12 mouse cellular contexts compared by ENCODE assay signal in genomic region chr17:27329791-27330190, GRCm38 (mm10).
DNase-seq lines count a peak whose midpoint lies in the region; ATAC-seq lines count a peak whose summit lies in the region.
"Had no signal": no experiment of that assay in that cellular context is flagged by ENCODE, and none has a peak within 500 bp of the region (broad histone marks: within the 10 kb centered on the region; RNA-seq: fewer than 3 reads in every experiment).

No protein-coding gene starts in this region.

- H3K36me3 ChIP-seq in kidney, embryonic 16.5 days (ENCODE audit: insufficient read depth, low read length) = no peaks in the 10 kb centered on the region
- H3K36me3 ChIP-seq in liver, embryonic 11.5 days (ENCODE audit: control insufficient read depth, insufficient read depth, low read length) = no peaks in the 10 kb centered on the region
- H3K36me3 ChIP-seq: embryonic facial prominence, embryonic 12.5 days had no signal

- ATAC-seq in kidney, embryonic 16.5 days (ENCODE audit: low FRiP score, low TSS enrichment) = no peak
- ATAC-seq in liver, embryonic 11.5 days (replicated peaks; ENCODE audit: low FRiP score) = no peak

- no peak overlapping the region for H3K4me3 ChIP-seq in kidney, embryonic 16.5 days (ENCODE audit: low read length)
- no peak overlapping the region for H3K4me3 ChIP-seq in liver, embryonic 11.5 days (ENCODE audit: low read depth, low read length)
- H3K4me3 ChIP-seq: embryonic facial prominence, embryonic 12.5 days had no signal

- peaks cover 6% of the 10 kb centered on the region; the same call in 1 of the 2 replicates for H3K27me3 ChIP-seq in kidney, embryonic 16.5 days (ENCODE audit: insufficient read depth, low read length)
- H3K27me3 ChIP-seq in liver, embryonic 11.5 days (replicated peaks; ENCODE audit: control insufficient read depth, insufficient read depth, low read length) = peaks cover 4% of the 10 kb centered on the region; the same call in 1 of the 2 replicates

- H3K9me3 ChIP-seq in kidney, embryonic 16.5 days (ENCODE audit: low read length) = no peaks in the 10 kb centered on the region
- no peaks in the 10 kb centered on the region for H3K9me3 ChIP-seq in liver, embryonic 11.5 days (ENCODE audit: control insufficient read depth, low read length)
- H3K9me3 ChIP-seq: embryonic facial prominence, embryonic 12.5 days had no signal

- 58% methylated on average over 6 of the region's 6 CpGs for WGBS in kidney, embryonic 16.5 days
- 66% methylated on average over 6 of the region's 6 CpGs for WGBS in liver, embryonic 11.5 days

- no peak overlapping the region for H3K9ac ChIP-seq in kidney, embryonic 16.5 days (replicated peaks; ENCODE audit: low read length)
- H3K9ac ChIP-seq in liver, embryonic 11.5 days (ENCODE audit: low read depth, low read length) = no peak overlapping the region
- H3K9ac ChIP-seq: embryonic facial prominence, embryonic 12.5 days had no signal

- H3K4me1 ChIP-seq in kidney, embryonic 16.5 days (ENCODE audit: insufficient read depth, low read length) = peaks cover 2% of the 10 kb centered on the region; the same call in 1 of the 2 replicates
- H3K4me1 ChIP-seq in liver, embryonic 11.5 days (replicated peaks; ENCODE audit: control insufficient read depth, insufficient read depth, low read length) = peaks cover 15% of the 10 kb centered on the region
- H3K4me1 ChIP-seq: embryonic facial prominence, embryonic 12.5 days had no signal

- H3K27ac ChIP-seq in kidney, embryonic 16.5 days (ENCODE audit: low read length) = no peak overlapping the region
- no peak overlapping the region for H3K27ac ChIP-seq in liver, embryonic 11.5 days (ENCODE audit: low read depth, low read length)
- H3K27ac ChIP-seq: embryonic facial prominence, embryonic 12.5 days had no signal

- DNase-seq in cerebellum, postnatal 14 days = peak; percentile 75 to 88
- no peak for DNase-seq in cerebellum, adult 11-12 months
- DNase-seq in kidney, postnatal 10 days = peak; percentile 67
- peak; percentile 57 for DNase-seq in right cerebral cortex, postnatal 14 days
- no peak for DNase-seq in right cerebral cortex, adult 18-20 months
- peak; percentile 75 for DNase-seq in testis, postnatal 10 days (ENCODE audit: low spot score)
- no peak for DNase-seq in liver, embryonic 11.5 days (ENCODE audit: low spot score)
- DNase-seq: kidney, postnatal 14 days; lung, postnatal 36 days; thymus, adult 18-20 months had no signal

- no peak overlapping the region for H3K4me2 ChIP-seq in kidney, embryonic 16.5 days (replicated peaks; ENCODE audit: low read depth, low read length)
- no peak overlapping the region for H3K4me2 ChIP-seq in liver, embryonic 11.5 days
- H3K4me2 ChIP-seq: embryonic facial prominence, embryonic 12.5 days had no signal

Comparison
In these comparisons a context has a peak if more than half of its experiments do, and no peak if none do; other contexts are left out.
1. DNase-seq: peak in cerebellum, postnatal 14 days (2 of 2), kidney, postnatal 10 days (single experiment), right cerebral cortex, postnatal 14 days (single experiment) and testis, postnatal 10 days (single experiment); none in cerebellum, adult 11-12 months (single experiment), right cerebral cortex, adult 18-20 months (single experiment) and liver, embryonic 11.5 days (single experiment).